Mouse (Mus musculus) MEL (cell line): ENCODE measurements around the gene Ntf5. TPM values are rescaled to one million over a fixed set of nuclear protein-coding genes. Genes with fewer than 3 reads are reported as not detected.

ENCODE experiments used
- DNase-seq: peaks from one replicate; pipeline ENCODE4 v3.0.0; 2011; ENCODE audit warnings: low read depth, low spot score
- H3K27ac ChIP-seq: 2 replicates; pipeline ENCODE4 v1.5.1; 2012; ENCODE audit warnings: low read depth, mild to moderate bottlenecking, control low read depth, low read length, moderate library complexity; ENCODE audit not compliant: control insufficient read depth
- H3K27me3 ChIP-seq, 2 experiments: fragments of 150-350 bp in 1 of 2; sonication (generic) in 1 of 2; 2 replicates each; pipeline ENCODE4 v1.6.1; 2012; ENCODE audit warnings: low read length in 2 of 2, mild to moderate bottlenecking in 2 of 2, improper control_type of control experiment in 1 of 2, moderate library complexity in 1 of 2; ENCODE audit not compliant: insufficient read depth in 2 of 2, control insufficient read depth in 1 of 2
- H3K36me3 ChIP-seq, 2 experiments: 2 replicates each; pipeline ENCODE4 v1.6.1; 2012 to 2014; ENCODE audit warnings: low read length in 2 of 2, improper control_type of control experiment in 1 of 2, inconsistent platforms in 1 of 2, mild to moderate bottlenecking in 1 of 2; ENCODE audit not compliant: insufficient read depth in 2 of 2, control insufficient read depth in 1 of 2
- H3K4me1 ChIP-seq, 2 experiments: fragments of 150-350 bp in 1 of 2; sonication (generic) in 1 of 2; 2 replicates each; pipeline ENCODE4 v1.6.1; 2012; ENCODE audit warnings: low read length in 2 of 2, improper control_type of control experiment in 1 of 2, mild to moderate bottlenecking in 1 of 2; ENCODE audit not compliant: insufficient read depth in 2 of 2, control insufficient read depth in 1 of 2
- H3K4me3 ChIP-seq, 2 experiments: fragments of 150-350 bp in 1 of 2; sonication (generic) in 1 of 2; 2 replicates each; pipeline ENCODE4 v1.5.1; 2012; ENCODE audit warnings: low read depth in 2 of 2, low read length in 2 of 2, mild to moderate bottlenecking in 2 of 2, moderate library complexity in 2 of 2, control low read depth in 1 of 2, improper control_type of control experiment in 1 of 2; ENCODE audit not compliant: control insufficient read depth in 1 of 2, insufficient read depth in 1 of 2
- H3K79me2 ChIP-seq: 2 replicates; pipeline ENCODE4 v1.6.1; 2012; ENCODE audit warnings: mild to moderate bottlenecking, low read length, moderate library complexity; ENCODE audit not compliant: control insufficient read depth, poor library complexity, insufficient read depth
- H3K9ac ChIP-seq: 2 replicates; pipeline ENCODE4 v1.6.1; 2012; ENCODE audit warnings: low read depth, mild to moderate bottlenecking, control low read depth, low read length, moderate library complexity; ENCODE audit not compliant: control insufficient read depth, poor library complexity, severe bottlenecking
- H3K9me3 ChIP-seq: fragments of 150-350 bp; sonication (generic); replicated peaks from 2 replicates; pipeline ENCODE4 v1.6.1; 2012; ENCODE audit warnings: mild to moderate bottlenecking, low read length, improper control_type of control experiment, moderate library complexity; ENCODE audit not compliant: insufficient read depth
- BHLHE40 ChIP-seq: IDR thresholded peaks from 2 replicates; pipeline ENCODE4 v1.6.1; 2012; ENCODE audit warnings: low read depth, mild to moderate bottlenecking, inconsistent platforms, low read length, improper control_type of control experiment, borderline replicate concordance
- CHD2 ChIP-seq: IDR thresholded peaks from 2 replicates; pipeline ENCODE4 v1.6.1; 2011; ENCODE audit warnings: low read length, improper control_type of control experiment
- CTCF ChIP-seq, 3 experiments: IDR thresholded peaks in 2 of 3; conservative IDR thresholded peaks in 1 of 3; 2 replicates each; pipeline ENCODE4 v1.5.1; 2011 to 2012; ENCODE audit warnings: low read length in 3 of 3, low read depth in 2 of 3, mild to moderate bottlenecking in 2 of 3, improper control_type of control experiment in 1 of 3, inconsistent platforms in 1 of 3, mixed read lengths in 1 of 3, moderate library complexity in 1 of 3; ENCODE audit not compliant: control insufficient read depth in 1 of 3, insufficient read depth in 1 of 3, poor library complexity in 1 of 3, severe bottlenecking in 1 of 3
- EP300 ChIP-seq, 2 experiments: IDR thresholded peaks; 2 replicates each; pipeline ENCODE4 v1.6.1; 2011; ENCODE audit warnings: improper control_type of control experiment in 2 of 2, low read length in 2 of 2, low read depth in 1 of 2, mild to moderate bottlenecking in 1 of 2
- ETS1 ChIP-seq: IDR thresholded peaks from 2 replicates; pipeline ENCODE4 v1.6.1; 2012; ENCODE audit warnings: low read depth, mild to moderate bottlenecking, inconsistent platforms, low read length, improper control_type of control experiment, moderate library complexity
- GABPA ChIP-seq: IDR thresholded peaks from 2 replicates; pipeline ENCODE4 v1.6.1; 2012; ENCODE audit warnings: low read depth, mild to moderate bottlenecking, inconsistent platforms, low read length, improper control_type of control experiment, moderate library complexity
- GATA1 ChIP-seq: IDR thresholded peaks from 2 replicates; pipeline ENCODE4 v1.6.1; 2011; ENCODE audit warnings: low read depth, low read length, improper control_type of control experiment
- HCFC1 ChIP-seq: IDR thresholded peaks from 2 replicates; pipeline ENCODE4 v1.6.1; 2012; ENCODE audit warnings: low read depth, mild to moderate bottlenecking, inconsistent platforms, low read length, improper control_type of control experiment, moderate library complexity
- JUND ChIP-seq: IDR thresholded peaks from 2 replicates; pipeline ENCODE4 v1.6.1; 2011; ENCODE audit warnings: low read depth, mild to moderate bottlenecking, improper control_type of control experiment, low read length
- KAT2A ChIP-seq: conservative IDR thresholded peaks from 2 replicates; pipeline ENCODE4 v1.6.1; 2012; ENCODE audit warnings: low read depth, low read length, improper control_type of control experiment, inconsistent platforms
- MAFK ChIP-seq: IDR thresholded peaks from 2 replicates; pipeline ENCODE4 v1.6.1; 2011; ENCODE audit warnings: low read depth, mild to moderate bottlenecking, low read length, improper control_type of control experiment, borderline replicate concordance
- MAX ChIP-seq: IDR thresholded peaks from 2 replicates; pipeline ENCODE4 v1.6.1; 2011; ENCODE audit warnings: low read length, improper control_type of control experiment
- MYC ChIP-seq: IDR thresholded peaks from 2 replicates; pipeline ENCODE4 v1.6.1; 2011; ENCODE audit warnings: low read depth, mild to moderate bottlenecking, low read length, improper control_type of control experiment, moderate library complexity
- NELFE ChIP-seq: IDR thresholded peaks from 2 replicates; pipeline ENCODE4 v1.6.1; 2011; ENCODE audit warnings: low read depth, low read length, improper control_type of control experiment
- POLR2A ChIP-seq, 2 experiments: IDR thresholded peaks; 2 replicates each; pipeline ENCODE4 v1.6.1; 2011 to 2012; ENCODE audit warnings: low read length in 2 of 2, mild to moderate bottlenecking in 2 of 2, control low read depth in 1 of 2, improper control_type of control experiment in 1 of 2, low read depth in 1 of 2, moderate library complexity in 1 of 2; ENCODE audit not compliant: control insufficient read depth in 1 of 2, insufficient read depth in 1 of 2, poor library complexity in 1 of 2
- POLR2AphosphoS2 ChIP-seq: IDR thresholded peaks from 2 replicates; pipeline ENCODE4 v1.6.1; 2011; ENCODE audit warnings: low read length, improper control_type of control experiment
- POLR2AphosphoS5 ChIP-seq: IDR thresholded peaks from 2 replicates; pipeline ENCODE4 v1.6.1; 2012; ENCODE audit warnings: low read depth, borderline replicate concordance, mild to moderate bottlenecking, inconsistent platforms, low read length, moderate library complexity, mixed read lengths
- SIN3A ChIP-seq: IDR thresholded peaks from 2 replicates; pipeline ENCODE4 v1.6.1; 2012; ENCODE audit warnings: low read length, improper control_type of control experiment, inconsistent platforms
- SMC3 ChIP-seq: IDR thresholded peaks from 2 replicates; pipeline ENCODE4 v1.6.1; 2011; ENCODE audit warnings: low read depth, low read length, improper control_type of control experiment
- TAL1 ChIP-seq: IDR thresholded peaks from 2 replicates; pipeline ENCODE4 v1.6.1; 2012; ENCODE audit warnings: mild to moderate bottlenecking, inconsistent platforms, low read length, moderate library complexity, mixed read lengths
- TCF12 ChIP-seq: IDR thresholded peaks from 2 replicates; pipeline ENCODE4 v1.6.1; 2014; ENCODE audit warnings: low read depth, mild to moderate bottlenecking, inconsistent platforms, low read length, improper control_type of control experiment, moderate library complexity
- UBTF ChIP-seq: IDR thresholded peaks from 2 replicates; pipeline ENCODE4 v1.6.1; 2012; ENCODE audit warnings: low read depth, mild to moderate bottlenecking, inconsistent platforms, low read length, improper control_type of control experiment, moderate library complexity, borderline replicate concordance; ENCODE audit not compliant: insufficient read depth
- USF2 ChIP-seq, 2 experiments: IDR thresholded peaks; 2 replicates each; pipeline ENCODE4 v1.6.1; 2011 to 2012; ENCODE audit warnings: improper control_type of control experiment in 2 of 2, low read length in 2 of 2, borderline replicate concordance in 1 of 2, inconsistent platforms in 1 of 2, low read depth in 1 of 2, mild to moderate bottlenecking in 1 of 2; ENCODE audit not compliant: insufficient read depth in 1 of 2
- ZC3H11A ChIP-seq: IDR thresholded peaks from 2 replicates; pipeline ENCODE4 v1.6.1; 2012; ENCODE audit warnings: low read depth, mild to moderate bottlenecking, inconsistent platforms, low read length, improper control_type of control experiment
- ZMIZ1 ChIP-seq: IDR thresholded peaks from 2 replicates; pipeline ENCODE4 v1.6.1; 2012; ENCODE audit warnings: low read depth, mild to moderate bottlenecking, inconsistent platforms, low read length, improper control_type of control experiment, moderate library complexity
- ZNF384 ChIP-seq: IDR thresholded peaks from 2 replicates; pipeline ENCODE4 v1.6.1; 2012; ENCODE audit warnings: low read depth, mild to moderate bottlenecking, inconsistent platforms, low read length, improper control_type of control experiment
- polyA plus RNA-seq, 2 experiments: library from polyadenylated mRNA; stranded (reverse) in 1 of 2; unstranded in 1 of 2; fragments of >175 nt in 1 of 2; fragments of >200 nt in 1 of 2; gene quantifications; 2 replicates each; pipeline versions ENCODE4 v1.2.1 to v1.2.4; 2012; ENCODE audit warnings: low replicate concordance in 2 of 2, low read depth in 1 of 2; ENCODE audit not compliant: insufficient read length in 2 of 2, insufficient read depth in 1 of 2, missing spikeins in 1 of 2
- total RNA-seq: library from RNA; depleted of rRNA; stranded (reverse); fragments of 300-350 nt; gene quantifications from 2 replicates; pipeline ENCODE4 v1.2.3, GENCODE M21; 2012

Gene Ntf5
- total and polyA plus RNA-seq, 3 experiments: 0.54 to 1.9 TPM; not detected in 1

- Histone ChIP-seq H3K4me3 (no peak overlapping the region), H3K9ac (no peak overlapping the region), H3K36me3 (no peaks in the 10 kb centered on the region), H3K27ac (no peak overlapping the region), H3K79me2 (no peaks in the 10 kb centered on the region), H3K9me3 (no peaks in the 10 kb centered on the region), H3K4me1 (peaks cover 0 to 3% of the 10 kb centered on the region in 2 experiments; a peak in 1 of 4 replicates), H3K27me3 (peaks cover 0 to 3% of the 10 kb centered on the region in 2 experiments; a peak in 2 of 4 replicates)
- no peak for DNase-seq
- TF ChIP-seq UBTF (no peak), USF2 (IDR thresholded peaks at IDR 0.05; ENCODE audit: borderline replicate concordance in 1 of 2, insufficient read depth in 1 of 2, low read depth in 1 of 2, low read length in 2 of 2) (no peak), ETS1 (no peak), MAX (no peak), HCFC1 (no peak), JUND (no peak), NELFE (no peak), BHLHE40 (no peak), CHD2 (no peak), MYC (no peak), SMC3 (no peak), TAL1 (no peak), POLR2A (IDR thresholded peaks at IDR 0.05; ENCODE audit: control insufficient read depth in 1 of 2, insufficient read depth in 1 of 2, low read depth in 1 of 2, low read length in 2 of 2, poor library complexity in 1 of 2) (no peak), POLR2AphosphoS2 (no peak), MAFK (no peak), GABPA (no peak), ZNF384 (no peak), CTCF (IDR thresholded peaks at IDR 0.05 in 2 of 3, conservative IDR thresholded peaks at IDR 0.05 in 1 of 3; ENCODE audit: control insufficient read depth in 1 of 3, insufficient read depth in 1 of 3, low read depth in 2 of 3, low read length in 3 of 3, poor library complexity in 1 of 3, severe bottlenecking in 1 of 3) (no peak), KAT2A (no peak)
Observed at GRCm38 (mm10) chr7:45407836-45408235, 5.7 kb upstream of the Ntf5 start.

- Histone ChIP-seq H3K4me3 (no peak overlapping the region), H3K36me3 (no peaks in the 10 kb centered on the region; a peak in 1 of 4 replicates), H3K27ac (no peak overlapping the region), H3K9ac (no peak overlapping the region), H3K27me3 (peaks cover 0 to 3% of the 10 kb centered on the region in 2 experiments; a peak in 2 of 4 replicates), H3K9me3 (no peaks in the 10 kb centered on the region), H3K79me2 (no peaks in the 10 kb centered on the region), H3K4me1 (peaks cover 3 to 7% of the 10 kb centered on the region in 2 experiments; a peak in 1 of 4 replicates)
- DNase-seq: no peak
- TF ChIP-seq ZMIZ1 (no peak), ETS1 (no peak), SIN3A (no peak), POLR2AphosphoS5 (no peak), TCF12 (no peak), EP300 (IDR thresholded peaks at IDR 0.05; ENCODE audit: low read depth in 1 of 2, low read length in 2 of 2) (no peak), HCFC1 (no peak), ZC3H11A (no peak), POLR2A (IDR thresholded peaks at IDR 0.05; ENCODE audit: control insufficient read depth in 1 of 2, insufficient read depth in 1 of 2, low read depth in 1 of 2, low read length in 2 of 2, poor library complexity in 1 of 2) (no peak), GATA1 (no peak)
Observed at GRCm38 (mm10) chr7:45408351-45408750, 5.1 kb upstream of the Ntf5 start.
